Comparison of ENCODE assay signal across 10 mouse cellular contexts in genomic region chr11:120538955-120539284, GRCm38 (mm10). TPM values are rescaled to one million over a fixed set of nuclear protein-coding genes. Genes with fewer than 3 reads are reported as not detected.
DNase-seq lines count a peak whose midpoint lies in the region; ATAC-seq and TF ChIP-seq lines count a peak whose summit lies in the region.
"Had no signal": no experiment of that assay in that cellular context is flagged by ENCODE, and none has a peak within 500 bp of the region (broad histone marks: within the 10 kb centered on the region; RNA-seq: fewer than 3 reads in every experiment).

No protein-coding gene starts in this region.

- no peaks in the 10 kb centered on the region for H3K9me3 ChIP-seq in neural tube, embryonic 11.5 days (ENCODE audit: control insufficient read depth, low read length)
- no peaks in the 10 kb centered on the region for H3K9me3 ChIP-seq in megakaryocyte, embryonic 14.5 days

- H3K4me3 ChIP-seq in gastrocnemius, adult 2 months, result no peak overlapping the region
- H3K4me3 ChIP-seq in neural tube, embryonic 11.5 days (ENCODE audit: low read depth, low read length), result no peak overlapping the region
- H3K4me3 ChIP-seq in megakaryocyte, embryonic 14.5 days (replicated peaks), result peak overlapping the region; percentile 12

- intact Hi-C loops in gastrocnemius, adult 2 months (cut with DNase I), result loop anchor here (2.0 kb wide), 1 partner anchor 18 kb away; no protein-coding TSS in a partner anchor
- intact Hi-C loops in gastrocnemius, postnatal 36 days (cut with DNase I), result loop anchor here (1.0 kb wide), 1 partner anchor 9 kb away; no protein-coding TSS in a partner anchor

- WGBS in neural tube, embryonic 11.5 days, result 71% methylated on average over 8 of the region's 8 CpGs

- H3K27ac ChIP-seq in gastrocnemius, adult 2 months, result peak overlapping the region; percentile 74
- no peak overlapping the region for H3K27ac ChIP-seq in neural tube, embryonic 11.5 days (ENCODE audit: low read depth, low read length)

- H3K4me1 ChIP-seq in neural tube, embryonic 11.5 days (ENCODE audit: control insufficient read depth, insufficient read depth, low read length), result no peaks in the 10 kb centered on the region
- peaks cover 70% of the 10 kb centered on the region for H3K4me1 ChIP-seq in megakaryocyte, embryonic 14.5 days

- peaks cover 8% of the 10 kb centered on the region; the same call in 1 of the 2 replicates for H3K36me3 ChIP-seq in neural tube, embryonic 11.5 days (ENCODE audit: control insufficient read depth, insufficient read depth, low read length)
- H3K36me3 ChIP-seq in megakaryocyte, embryonic 14.5 days (replicated peaks; ENCODE audit: low read length), result peaks cover 38% of the 10 kb centered on the region

- DNase-seq in gastrocnemius, adult 2 months, result no peak
- DNase-seq in gastrocnemius, postnatal 36 days, result no peak
- peak; percentile 10 for DNase-seq in neural tube, embryonic 11.5 days (ENCODE audit: low spot score)
- DNase-seq in neural tube, embryonic 10.5 days (ENCODE audit: extremely low spot score, low spot score), result no peak
- no peak for DNase-seq in layer of hippocampus, adult 11-12 months (ENCODE audit: low spot score)
- DNase-seq in frontal cortex, postnatal 10 days (ENCODE audit: low spot score in 2 of 2), result no peak
- DNase-seq in gastrocnemius, postnatal 25 days, result no peak

- H3K27me3 ChIP-seq in neural tube, embryonic 11.5 days (ENCODE audit: control insufficient read depth, insufficient read depth, low read length), result no peaks in the 10 kb centered on the region
- H3K27me3 ChIP-seq in megakaryocyte, embryonic 14.5 days (replicated peaks), result peaks cover 52% of the 10 kb centered on the region

- no peak for ATAC-seq in neural tube, embryonic 11.5 days (ENCODE audit: insufficient read depth, low FRiP score, low TSS enrichment)

- no peak overlapping the region for H3K4me2 ChIP-seq in neural tube, embryonic 11.5 days (ENCODE audit: low read depth)

- H3K9ac ChIP-seq in neural tube, embryonic 11.5 days (ENCODE audit: low read length), result no peak overlapping the region

- TF ChIP-seq CTCF in gastrocnemius, adult 2 months (IDR thresholded peaks at IDR 0.05), result no peak

RNA-seq across cellular contexts. Expression of gene Gcgr, which starts 8.4 kb away (rescaled TPM):
- under 1 TPM in 1 of 2 experiments, not detected in 1; 0.33 TPM for total RNA-seq in gastrocnemius, adult 2 months (2021)
- total RNA-seq in gastrocnemius, postnatal 36 days (2021), result under 1 TPM; 0.18 to 0.25 TPM
- polyA plus RNA-seq in neural tube, embryonic 11.5 days (2014; fragmentation: Nextera tagmentation; extraction: Ambion mirVana), result 0.19 and 0.24 TPM in 2 replicates
- polyA plus RNA-seq in megakaryocyte, embryonic 14.5 days (2012; ENCODE audit: insufficient read depth, low replicate concordance), result not detected in 2 replicates
- under 1 TPM in 1 of 2 experiments, not detected in 1; 0.31 TPM for total RNA-seq in gastrocnemius, postnatal 25 days (2021)
- total RNA-seq: left cerebral cortex, postnatal 36 days had no signal

RNA-seq across cellular contexts. Expression of gene Mcrip1, which starts 10.6 kb away (rescaled TPM):
- total RNA-seq in gastrocnemius, adult 2 months (2021), result 10 to 100 TPM; 21.7 to 22.1 TPM
- total RNA-seq in gastrocnemius, postnatal 36 days (2021), result 10 to 100 TPM; 19.9 to 23.8 TPM
- 244 and 251 TPM in 2 replicates for polyA plus RNA-seq in neural tube, embryonic 11.5 days (2014; fragmentation: Nextera tagmentation; extraction: Ambion mirVana)
- 227 and 338 TPM in 2 replicates for polyA plus RNA-seq in megakaryocyte, embryonic 14.5 days (2012; ENCODE audit: insufficient read depth, low replicate concordance)
- total RNA-seq in gastrocnemius, postnatal 25 days (2021), result 10 to 100 TPM; 21.4 to 23.7 TPM

RNA-seq across cellular contexts. Expression of gene Ppp1r27, which starts 12.0 kb away (rescaled TPM):
- 100 to 1,000 TPM; 188 to 418 TPM for total RNA-seq in gastrocnemius, adult 2 months (2021)
- total RNA-seq in gastrocnemius, postnatal 36 days (2021), result 100 to 1,000 TPM; 153 to 173 TPM
- polyA plus RNA-seq in neural tube, embryonic 11.5 days (2014; fragmentation: Nextera tagmentation; extraction: Ambion mirVana), result not detected in 2 replicates
- 0.25 TPM in 1 of 2 replicates, not detected in the other for polyA plus RNA-seq in megakaryocyte, embryonic 14.5 days (2012; ENCODE audit: insufficient read depth, low replicate concordance)
- total RNA-seq in gastrocnemius, postnatal 25 days (2021), result 100 to 1,000 TPM in 1 of 2 experiments, 10 to 100 TPM in 1; 92.3 to 377 TPM
- total RNA-seq: left cerebral cortex, postnatal 36 days had no signal
- polyA plus RNA-seq: cerebellum, adult 2 months had no signal

RNA-seq across cellular contexts. Expression of gene P4hb, which starts 34.1 kb away (rescaled TPM):
- 100 to 1,000 TPM; 201 to 240 TPM for total RNA-seq in gastrocnemius, adult 2 months (2021)
- 100 to 1,000 TPM; 174 to 203 TPM for total RNA-seq in gastrocnemius, postnatal 36 days (2021)
- 562 and 566 TPM in 2 replicates for polyA plus RNA-seq in neural tube, embryonic 11.5 days (2014; fragmentation: Nextera tagmentation; extraction: Ambion mirVana)
- polyA plus RNA-seq in megakaryocyte, embryonic 14.5 days (2012; ENCODE audit: insufficient read depth, low replicate concordance), result 1,223 and 1,872 TPM in 2 replicates
- 100 to 1,000 TPM; 192 to 198 TPM for total RNA-seq in gastrocnemius, postnatal 25 days (2021)

RNA-seq across cellular contexts. Expression of gene Arhgdia, which starts 42.5 kb away (rescaled TPM):
- 10 to 100 TPM; 72.1 to 89.6 TPM for total RNA-seq in gastrocnemius, adult 2 months (2021)
- 10 to 100 TPM; 73.1 to 77.1 TPM for total RNA-seq in gastrocnemius, postnatal 36 days (2021)
- 686 and 719 TPM in 2 replicates for polyA plus RNA-seq in neural tube, embryonic 11.5 days (2014; fragmentation: Nextera tagmentation; extraction: Ambion mirVana)
- 1,582 and 1,923 TPM in 2 replicates for polyA plus RNA-seq in megakaryocyte, embryonic 14.5 days (2012; ENCODE audit: insufficient read depth, low replicate concordance)
- 10 to 100 TPM; 80.1 to 95.2 TPM for total RNA-seq in gastrocnemius, postnatal 25 days (2021)
